Mouse (Mus musculus) right cerebral cortex, postnatal 25 days (tissue): ENCODE data around the gene Nrf1.

Source experiments
- DNase-seq: peaks from one replicate; pipeline ENCODE4 v3.0.0; 2022

Nrf1 gene

GRCm38 (mm10) chr6:30177305-30177704 lies 129.5 kb downstream of the Nrf1 start:
- DNase-seq = no peak

DNA sequence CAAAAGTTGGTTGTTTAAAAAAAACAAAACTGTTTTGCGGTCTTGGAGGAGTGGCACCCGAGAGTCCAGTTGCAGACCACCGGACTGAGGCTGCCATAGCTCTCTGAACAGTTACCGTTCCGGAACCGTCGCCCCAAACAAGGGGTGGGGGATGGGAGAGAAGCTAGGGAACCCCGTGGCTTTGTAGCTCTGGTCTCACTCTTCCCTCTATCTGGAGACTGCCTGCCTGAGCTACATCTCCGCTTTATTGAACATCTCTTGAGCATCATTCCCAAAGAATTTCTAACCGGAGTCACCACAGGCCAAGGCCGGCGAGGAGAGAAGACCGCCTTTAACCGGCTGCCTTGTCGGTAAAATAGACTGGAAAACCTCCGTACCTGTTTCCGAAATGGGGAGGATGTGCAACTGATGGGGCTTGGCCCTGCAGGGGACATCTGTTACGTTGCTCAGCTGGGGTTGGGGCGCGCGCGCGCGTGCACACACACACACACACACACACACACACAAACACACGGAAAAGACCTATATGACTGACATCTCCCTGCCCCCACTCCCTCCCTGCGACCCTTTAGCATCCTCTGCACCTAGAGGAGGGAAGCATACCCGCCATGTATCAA lies 130.3 kb downstream of the Nrf1 start:
- no peak for DNase-seq

- DNase-seq = no peak
Observed at GRCm38 (mm10) chr6:30179046-30179445, 131.3 kb downstream of the Nrf1 start.

- no peak for DNase-seq
Observed at GRCm38 (mm10) chr6:30180321-30180720, 132.5 kb downstream of the Nrf1 start.

DNA sequence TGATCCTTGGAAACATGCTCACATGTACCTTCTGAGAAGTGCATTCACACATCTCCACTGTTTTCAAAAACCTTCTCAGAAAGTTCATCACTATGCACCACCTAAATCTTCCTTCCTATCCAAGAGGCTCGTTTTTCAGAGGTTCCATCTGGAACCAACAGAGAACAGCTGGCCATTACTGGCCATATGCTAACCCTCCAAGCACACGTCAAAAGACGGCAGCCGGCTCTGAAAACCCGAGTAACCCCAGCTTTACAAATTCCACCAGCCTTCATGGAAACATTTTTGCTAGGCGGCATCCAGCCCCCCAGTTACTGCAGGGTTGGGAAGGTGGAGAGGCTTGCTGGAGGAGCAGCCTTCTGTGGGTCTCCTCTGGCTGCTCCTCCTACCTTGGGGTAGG lies 134.2 kb downstream of the Nrf1 start:
- DNase-seq = no peak

- DNase-seq = no peak
Observed at GRCm38 (mm10) chr6:30183624-30184023, 135.8 kb downstream of the Nrf1 start.

DNA sequence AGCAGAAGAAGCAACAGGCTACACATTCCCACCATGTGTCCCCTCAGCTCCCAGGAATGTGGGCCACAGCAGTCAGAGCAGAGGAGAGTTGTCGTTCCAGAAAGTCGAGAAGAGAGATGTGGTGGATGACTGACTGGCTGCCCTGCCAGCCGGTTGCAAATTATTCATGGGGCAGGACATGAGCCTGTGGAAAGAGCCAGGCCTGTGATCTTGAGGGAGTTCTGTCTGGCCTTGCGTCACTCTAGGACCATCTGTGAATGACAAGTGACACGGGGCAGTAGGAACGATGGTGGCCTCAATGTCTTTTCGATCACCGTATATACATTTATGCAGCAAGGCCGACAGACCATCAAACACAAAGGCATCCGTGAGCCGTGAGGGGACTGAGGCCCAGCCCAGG lies 147.9 kb downstream of the Nrf1 start:
- no peak for DNase-seq

GRCm38 (mm10) chr6:30196143-30196542 lies 148.4 kb downstream of the Nrf1 start:
- DNase-seq = no peak
